Mouse (Mus musculus) left cerebral cortex, postnatal 14 days (tissue): Measurements from ENCODE around the gene Stc2. TPM values are rescaled to one million over a fixed set of nuclear protein-coding genes. Genes with fewer than 3 reads are reported as not detected.

Experiments
- DNase-seq, 2 experiments: peaks; one replicate each; pipeline ENCODE4 v3.0.0; 2021 to 2022; ENCODE audit warnings: low spot score in 2 of 2, mixed read lengths in 1 of 2
- intact Hi-C: fragments of 180-260 bp; cut with DNase I; formaldehyde crosslinking; loops from one replicate; pipeline ENCODE4 v1.15.1; 2025
- long read RNA-seq, 2 experiments: library from polyadenylated mRNA; stranded (forward); transcript quantifications; one replicate each; pipeline ENCODE4 v2.0.0; 2021
- total RNA-seq, 2 experiments: library from RNA; stranded (reverse); gene quantifications; 2 replicates each; pipeline ENCODE4 v1.2.3; 2021

The Stc2 gene
- total RNA-seq: 1 to 10 TPM; 1.2 to 1.4 TPM
- long read RNA-seq, experiment 1: 0 reads
- long read RNA-seq, experiment 2, partial matches to known transcripts: 0 of 2 reads
- long read RNA-seq, experiment 2, other reads (novel, unspliced or antisense): 2 of 2 reads

GRCm38 (mm10) chr11:31369648-31370286, at the start of gene Stc2:
Gene Stc2 (minus strand): TSS chr11:31370074.
- peak; percentile 67 to 68 for DNase-seq
- intact Hi-C loops: loop anchor here (10.0 kb wide), 2 partner anchors 125 to 255 kb away; no protein-coding TSS in a partner anchor

- no peak for DNase-seq
- intact Hi-C loops: no loop called here
Measured at GRCm38 (mm10) chr11:31417071-31417470, 47.2 kb upstream of the Stc2 start.

GRCm38 (mm10) chr11:31412376-31412775, 42.5 kb upstream of the Stc2 start:
- DNase-seq: no peak
- intact Hi-C loops: no loop called here

- intact Hi-C loops: no loop called here
- no peak for DNase-seq
Measured at GRCm38 (mm10) chr11:31406736-31407135, 36.9 kb upstream of the Stc2 start.

GRCm38 (mm10) chr11:31403080-31403479, 33.2 kb upstream of the Stc2 start:
- DNase-seq: no peak
- intact Hi-C loops: no loop called here

GRCm38 (mm10) chr11:31398604-31399003, 28.7 kb upstream of the Stc2 start:
- intact Hi-C loops: no loop called here
- DNase-seq: no peak

- DNase-seq: no peak
- intact Hi-C loops: no loop called here
Measured at GRCm38 (mm10) chr11:31396638-31397417, 27.0 kb upstream of the Stc2 start.

GRCm38 (mm10) chr11:31394026-31394425, 24.2 kb upstream of the Stc2 start:
- no peak for DNase-seq
- intact Hi-C loops: no loop called here

GRCm38 (mm10) chr11:31392340-31392739, 22.5 kb upstream of the Stc2 start:
- intact Hi-C loops: no loop called here
- DNase-seq: no peak

- no peak for DNase-seq
- intact Hi-C loops: no loop called here
Measured at GRCm38 (mm10) chr11:31388890-31389289, 19.0 kb upstream of the Stc2 start.

GRCm38 (mm10) chr11:31387526-31387925, 17.7 kb upstream of the Stc2 start:
- intact Hi-C loops: no loop called here

GRCm38 (mm10) chr11:31386571-31386970, 16.7 kb upstream of the Stc2 start:
- no peak for DNase-seq
- intact Hi-C loops: no loop called here

More at GRCm38 (mm10) chr11:31387526-31387925, 17.7 kb upstream of the Stc2 start:
- DNase-seq: no peak

- DNase-seq: no peak
- intact Hi-C loops: no loop called here
Measured at GRCm38 (mm10) chr11:31383968-31384367, 14.1 kb upstream of the Stc2 start.

- intact Hi-C loops: no loop called here
- no peak for DNase-seq
Measured at GRCm38 (mm10) chr11:31382145-31382544, 12.3 kb upstream of the Stc2 start.

GRCm38 (mm10) chr11:31373438-31373837, 3.6 kb upstream of the Stc2 start:
- peak in 1 of 2 experiments; percentile 25 for DNase-seq
- intact Hi-C loops: loop anchor here (10.0 kb wide), 1 partner anchor 251 kb away; no protein-coding TSS in a partner anchor

- intact Hi-C loops: loop anchor here (10.0 kb wide), 1 partner anchor 253 kb away; no protein-coding TSS in a partner anchor
- DNase-seq: no peak
Measured at GRCm38 (mm10) chr11:31372206-31372605, 2.3 kb upstream of the Stc2 start.

- DNase-seq: peak in 1 of 2 experiments; percentile 9
- intact Hi-C loops: loop anchor here (10.0 kb wide), 1 partner anchor 253 kb away; no protein-coding TSS in a partner anchor
Measured at GRCm38 (mm10) chr11:31371256-31371838, 1.5 kb upstream of the Stc2 start.

GRCm38 (mm10) chr11:31370436-31371230, 759 bp upstream of the Stc2 start:
- intact Hi-C loops: loop anchor here (10.0 kb wide), 1 partner anchor 254 kb away; no protein-coding TSS in a partner anchor
- DNase-seq: no peak
